Mouse (Mus musculus): ENCODE measurements around the gene Erp29.
A peak's percentile ranks its signal among the peaks of the same experiment; 100 is the strongest.

The Erp29 gene

GRCm38 (mm10) chr5:121389106-121389505 is 63.2 kb downstream of the Erp29 start:
- no peak for DNase-seq (ENCODE audit: low spot score)

DNA sequence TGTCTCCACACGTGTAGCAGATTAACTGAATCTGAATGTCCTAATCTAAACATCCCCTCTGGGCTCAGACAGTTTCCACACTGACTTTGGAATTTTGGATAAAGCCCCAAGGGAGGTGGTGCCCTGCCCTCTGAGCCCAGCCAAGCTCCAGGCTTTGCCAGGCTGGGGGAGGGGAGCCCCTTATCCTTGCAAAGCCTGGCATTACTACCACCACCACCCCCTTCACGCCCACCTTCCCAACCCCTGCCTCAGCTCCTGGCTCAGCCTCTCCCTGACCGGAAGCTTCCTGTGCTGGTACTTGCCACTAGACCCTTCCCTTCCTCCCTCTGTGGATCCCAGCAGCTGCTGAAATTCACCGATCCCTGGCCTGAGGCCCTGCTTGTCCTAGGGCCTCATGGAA is 65.2 kb downstream of the Erp29 start:
- DNase-seq (ENCODE audit: low spot score): no peak

- no peak for DNase-seq (ENCODE audit: low spot score)
Observed at GRCm38 (mm10) chr5:121386120-121386909, 66.0 kb downstream of the Erp29 start.

GRCm38 (mm10) chr5:121385461-121386119 is 66.7 kb downstream of the Erp29 start, which contains the start of gene Trafd1:
Trafd1 (minus strand) TSS chr5:121385632.
- peak; percentile 83 for DNase-seq (ENCODE audit: low spot score)

GRCm38 (mm10) chr5:121384757-121385460 is 67.4 kb downstream of the Erp29 start:
- DNase-seq (ENCODE audit: low spot score): peak; percentile 42

GRCm38 (mm10) chr5:121383857-121384756 is 68.2 kb downstream of the Erp29 start:
- DNase-seq (ENCODE audit: low spot score): no peak

GRCm38 (mm10) chr5:121380692-121381091 is 71.6 kb downstream of the Erp29 start:
- DNase-seq (ENCODE audit: low spot score): no peak

DNA sequence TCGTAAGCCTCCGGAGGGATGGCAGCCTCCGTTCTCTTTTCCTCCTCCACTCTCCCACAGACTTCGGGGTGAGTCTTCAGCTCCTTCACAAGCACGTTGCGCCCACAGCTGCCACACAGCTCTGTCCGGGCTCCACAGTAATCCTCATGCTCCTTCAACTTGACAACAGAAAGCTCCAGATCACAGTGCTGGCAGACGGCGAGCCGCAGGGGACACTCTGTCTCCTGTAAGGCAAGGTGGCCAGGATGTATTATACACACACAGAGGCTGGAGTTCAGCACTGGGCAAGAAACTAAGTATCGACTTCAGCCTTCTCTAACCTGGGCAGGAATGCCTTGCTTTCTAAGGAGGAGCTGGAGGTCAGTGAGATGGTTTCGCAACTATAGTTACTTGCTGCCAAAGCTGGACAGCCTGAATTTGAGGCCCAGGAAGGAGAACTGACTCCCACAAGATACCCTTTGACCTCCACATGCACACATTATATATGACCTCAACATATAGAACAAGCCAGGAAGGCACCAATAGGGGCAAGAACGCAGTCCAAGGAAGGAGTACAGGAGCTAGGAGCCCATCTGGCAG is 73.5 kb downstream of the Erp29 start:
- DNase-seq (ENCODE audit: low spot score): no peak

Data from ovary, postnatal 10 days (tissue).